Mouse (Mus musculus): Measurements from ENCODE around the gene Angptl2.
A peak's percentile ranks its signal among the peaks of the same experiment; 100 is the strongest.

Gene Angptl2

GRCm38 (mm10) chr2:33272665-33273439 is 57.0 kb downstream of the Angptl2 start:
- no peak for DNase-seq

- no peak for DNase-seq
These were observed 59.0 kb downstream of the Angptl2 start for GRCm38 (mm10) chr2:33274719-33275490.

- no peak for DNase-seq
These were observed 63.9 kb downstream of the Angptl2 start for GRCm38 (mm10) chr2:33279758-33280157.

GRCm38 (mm10) chr2:33280525-33280924 is 64.7 kb downstream of the Angptl2 start:
- DNase-seq, result no peak

GRCm38 (mm10) chr2:33281807-33282206 is 65.9 kb downstream of the Angptl2 start:
- DNase-seq, result no peak

GRCm38 (mm10) chr2:33282877-33283276 is 67.0 kb downstream of the Angptl2 start:
- DNase-seq, result peak; percentile 22

- DNase-seq, result peak; percentile 32
These were observed 67.8 kb downstream of the Angptl2 start for GRCm38 (mm10) chr2:33283674-33284073.

GRCm38 (mm10) chr2:33288837-33289236 is 73.0 kb downstream of the Angptl2 start:
- no peak for DNase-seq

GRCm38 (mm10) chr2:33290491-33290890 is 74.6 kb downstream of the Angptl2 start:
- DNase-seq, result no peak

- no peak for DNase-seq
These were observed 76.2 kb downstream of the Angptl2 start for GRCm38 (mm10) chr2:33292057-33292456.

- no peak for DNase-seq
These were observed 79.2 kb downstream of the Angptl2 start for GRCm38 (mm10) chr2:33295115-33295514.
